Mouse (Mus musculus) MEL (cell line): ENCODE results near the gene Psmb9. TPM values are rescaled to one million over a fixed set of nuclear protein-coding genes. Genes with fewer than 3 reads are reported as not detected.

Experiments used
- DNase-seq: peaks from one replicate; pipeline ENCODE4 v3.0.0; 2011; ENCODE audit warnings: low read depth, low spot score
- H3K27ac ChIP-seq: 2 replicates; pipeline ENCODE4 v1.5.1; 2012; ENCODE audit warnings: low read depth, mild to moderate bottlenecking, control low read depth, low read length, moderate library complexity; ENCODE audit not compliant: control insufficient read depth
- H3K27me3 ChIP-seq, 2 experiments: fragments of 150-350 bp in 1 of 2; sonication (generic) in 1 of 2; 2 replicates each; pipeline ENCODE4 v1.6.1; 2012; ENCODE audit warnings: low read length in 2 of 2, mild to moderate bottlenecking in 2 of 2, improper control_type of control experiment in 1 of 2, moderate library complexity in 1 of 2; ENCODE audit not compliant: insufficient read depth in 2 of 2, control insufficient read depth in 1 of 2
- H3K36me3 ChIP-seq, 2 experiments: 2 replicates each; pipeline ENCODE4 v1.6.1; 2012 to 2014; ENCODE audit warnings: low read length in 2 of 2, improper control_type of control experiment in 1 of 2, inconsistent platforms in 1 of 2, mild to moderate bottlenecking in 1 of 2; ENCODE audit not compliant: insufficient read depth in 2 of 2, control insufficient read depth in 1 of 2
- H3K4me1 ChIP-seq, 2 experiments: fragments of 150-350 bp in 1 of 2; sonication (generic) in 1 of 2; 2 replicates each; pipeline ENCODE4 v1.6.1; 2012; ENCODE audit warnings: low read length in 2 of 2, improper control_type of control experiment in 1 of 2, mild to moderate bottlenecking in 1 of 2; ENCODE audit not compliant: insufficient read depth in 2 of 2, control insufficient read depth in 1 of 2
- H3K4me3 ChIP-seq, 2 experiments: fragments of 150-350 bp in 1 of 2; sonication (generic) in 1 of 2; 2 replicates each; pipeline ENCODE4 v1.5.1; 2012; ENCODE audit warnings: low read depth in 2 of 2, low read length in 2 of 2, mild to moderate bottlenecking in 2 of 2, moderate library complexity in 2 of 2, control low read depth in 1 of 2, improper control_type of control experiment in 1 of 2; ENCODE audit not compliant: control insufficient read depth in 1 of 2, insufficient read depth in 1 of 2
- H3K79me2 ChIP-seq: 2 replicates; pipeline ENCODE4 v1.6.1; 2012; ENCODE audit warnings: mild to moderate bottlenecking, low read length, moderate library complexity; ENCODE audit not compliant: control insufficient read depth, poor library complexity, insufficient read depth
- H3K9ac ChIP-seq: 2 replicates; pipeline ENCODE4 v1.6.1; 2012; ENCODE audit warnings: low read depth, mild to moderate bottlenecking, control low read depth, low read length, moderate library complexity; ENCODE audit not compliant: control insufficient read depth, poor library complexity, severe bottlenecking
- H3K9me3 ChIP-seq: fragments of 150-350 bp; sonication (generic); replicated peaks from 2 replicates; pipeline ENCODE4 v1.6.1; 2012; ENCODE audit warnings: mild to moderate bottlenecking, low read length, improper control_type of control experiment, moderate library complexity; ENCODE audit not compliant: insufficient read depth
- CHD1 ChIP-seq: IDR thresholded peaks from 2 replicates; pipeline ENCODE4 v1.6.1; 2012; ENCODE audit warnings: low read depth, mild to moderate bottlenecking, inconsistent platforms, low read length, improper control_type of control experiment
- CTCF ChIP-seq, 3 experiments: IDR thresholded peaks in 2 of 3; conservative IDR thresholded peaks in 1 of 3; 2 replicates each; pipeline ENCODE4 v1.5.1; 2011 to 2012; ENCODE audit warnings: low read length in 3 of 3, low read depth in 2 of 3, mild to moderate bottlenecking in 2 of 3, improper control_type of control experiment in 1 of 3, inconsistent platforms in 1 of 3, mixed read lengths in 1 of 3, moderate library complexity in 1 of 3; ENCODE audit not compliant: control insufficient read depth in 1 of 3, insufficient read depth in 1 of 3, poor library complexity in 1 of 3, severe bottlenecking in 1 of 3
- ETS1 ChIP-seq: IDR thresholded peaks from 2 replicates; pipeline ENCODE4 v1.6.1; 2012; ENCODE audit warnings: low read depth, mild to moderate bottlenecking, inconsistent platforms, low read length, improper control_type of control experiment, moderate library complexity
- HCFC1 ChIP-seq: IDR thresholded peaks from 2 replicates; pipeline ENCODE4 v1.6.1; 2012; ENCODE audit warnings: low read depth, mild to moderate bottlenecking, inconsistent platforms, low read length, improper control_type of control experiment, moderate library complexity
- JUND ChIP-seq: IDR thresholded peaks from 2 replicates; pipeline ENCODE4 v1.6.1; 2011; ENCODE audit warnings: low read depth, mild to moderate bottlenecking, improper control_type of control experiment, low read length
- MAX ChIP-seq: IDR thresholded peaks from 2 replicates; pipeline ENCODE4 v1.6.1; 2011; ENCODE audit warnings: low read length, improper control_type of control experiment
- MAZ ChIP-seq: IDR thresholded peaks from 2 replicates; pipeline ENCODE4 v1.6.1; 2012; ENCODE audit warnings: low read depth, mild to moderate bottlenecking, inconsistent platforms, low read length, improper control_type of control experiment
- MEF2A ChIP-seq: IDR thresholded peaks from 2 replicates; pipeline ENCODE4 v1.6.1; 2014; ENCODE audit warnings: low read depth, mild to moderate bottlenecking, inconsistent platforms, low read length, improper control_type of control experiment; ENCODE audit not compliant: poor library complexity, insufficient replicate concordance, severe bottlenecking; ENCODE audit errors: extremely low read depth
- NELFE ChIP-seq: IDR thresholded peaks from 2 replicates; pipeline ENCODE4 v1.6.1; 2011; ENCODE audit warnings: low read depth, low read length, improper control_type of control experiment
- POLR2A ChIP-seq, 2 experiments: IDR thresholded peaks; 2 replicates each; pipeline ENCODE4 v1.6.1; 2011 to 2012; ENCODE audit warnings: low read length in 2 of 2, mild to moderate bottlenecking in 2 of 2, control low read depth in 1 of 2, improper control_type of control experiment in 1 of 2, low read depth in 1 of 2, moderate library complexity in 1 of 2; ENCODE audit not compliant: control insufficient read depth in 1 of 2, insufficient read depth in 1 of 2, poor library complexity in 1 of 2
- POLR2AphosphoS5 ChIP-seq: IDR thresholded peaks from 2 replicates; pipeline ENCODE4 v1.6.1; 2012; ENCODE audit warnings: low read depth, borderline replicate concordance, mild to moderate bottlenecking, inconsistent platforms, low read length, moderate library complexity, mixed read lengths
- RAD21 ChIP-seq: IDR thresholded peaks from 2 replicates; pipeline ENCODE4 v1.6.1; 2011; ENCODE audit warnings: mild to moderate bottlenecking, low read depth, low read length, improper control_type of control experiment
- SIN3A ChIP-seq: IDR thresholded peaks from 2 replicates; pipeline ENCODE4 v1.6.1; 2012; ENCODE audit warnings: low read length, improper control_type of control experiment, inconsistent platforms
- SMC3 ChIP-seq: IDR thresholded peaks from 2 replicates; pipeline ENCODE4 v1.6.1; 2011; ENCODE audit warnings: low read depth, low read length, improper control_type of control experiment
- TBP ChIP-seq: IDR thresholded peaks from 2 replicates; pipeline ENCODE4 v1.8.0; 2011; ENCODE audit warnings: low read depth, low read length, improper control_type of control experiment
- UBTF ChIP-seq: IDR thresholded peaks from 2 replicates; pipeline ENCODE4 v1.6.1; 2012; ENCODE audit warnings: low read depth, mild to moderate bottlenecking, inconsistent platforms, low read length, improper control_type of control experiment, moderate library complexity, borderline replicate concordance; ENCODE audit not compliant: insufficient read depth
- ZC3H11A ChIP-seq: IDR thresholded peaks from 2 replicates; pipeline ENCODE4 v1.6.1; 2012; ENCODE audit warnings: low read depth, mild to moderate bottlenecking, inconsistent platforms, low read length, improper control_type of control experiment
- ZKSCAN1 ChIP-seq: IDR thresholded peaks from 2 replicates; pipeline ENCODE4 v1.6.1; 2012; ENCODE audit warnings: low read depth, mild to moderate bottlenecking, inconsistent platforms, low read length, improper control_type of control experiment, moderate library complexity
- ZMIZ1 ChIP-seq: IDR thresholded peaks from 2 replicates; pipeline ENCODE4 v1.6.1; 2012; ENCODE audit warnings: low read depth, mild to moderate bottlenecking, inconsistent platforms, low read length, improper control_type of control experiment, moderate library complexity
- polyA plus RNA-seq, 2 experiments: library from polyadenylated mRNA; stranded (reverse) in 1 of 2; unstranded in 1 of 2; fragments of >175 nt in 1 of 2; fragments of >200 nt in 1 of 2; gene quantifications; 2 replicates each; pipeline versions ENCODE4 v1.2.1 to v1.2.4; 2012; ENCODE audit warnings: low replicate concordance in 2 of 2, low read depth in 1 of 2; ENCODE audit not compliant: insufficient read length in 2 of 2, insufficient read depth in 1 of 2, missing spikeins in 1 of 2
- total RNA-seq: library from RNA; depleted of rRNA; stranded (reverse); fragments of 300-350 nt; gene quantifications from 2 replicates; pipeline ENCODE4 v1.2.3, GENCODE M21; 2012

Psmb9 gene
- total and polyA plus RNA-seq, 3 experiments = 14.7 to 24.9 TPM; not detected in 1

DNA sequence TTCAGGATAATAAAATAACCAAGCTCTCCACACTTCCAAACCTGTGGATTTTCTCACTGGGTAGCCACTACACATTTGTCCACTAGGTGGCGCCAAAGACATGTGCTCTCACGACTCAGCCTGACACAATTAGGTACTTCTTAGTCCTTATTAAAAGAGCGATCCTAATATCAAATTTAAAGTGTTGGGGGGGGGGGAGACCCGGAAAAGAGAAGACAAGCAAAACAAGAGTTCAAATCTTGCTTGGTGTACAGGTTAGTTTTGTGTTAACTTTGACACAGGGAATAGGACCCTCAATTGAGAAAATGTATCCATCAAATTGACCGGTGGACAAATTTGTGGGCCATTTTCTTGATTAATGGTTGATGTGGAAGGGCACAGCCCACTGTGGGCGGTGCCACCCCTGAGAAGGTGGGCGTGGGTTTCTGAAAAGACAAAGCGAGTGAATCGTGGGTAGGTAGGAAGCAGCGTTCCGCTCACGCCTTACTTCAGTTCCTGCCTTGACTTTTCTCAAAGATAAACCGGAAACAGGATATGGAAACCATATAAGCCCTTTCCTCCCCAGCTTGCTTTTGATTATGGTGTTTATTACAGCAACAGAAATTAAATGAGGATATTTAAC is 16.6 kb downstream of the Psmb9 start (continued):
- TF ChIP-seq MAX = no peak; the same call in 1 of the 2 replicates
- TF ChIP-seq SMC3 = peak; percentile 95
- peak in 1 of 2 experiments; percentile 66; a peak in 2 of 4 replicates for TF ChIP-seq POLR2A (IDR thresholded peaks at IDR 0.05; ENCODE audit: control insufficient read depth in 1 of 2, insufficient read depth in 1 of 2, low read depth in 1 of 2, low read length in 2 of 2, poor library complexity in 1 of 2)
- TF ChIP-seq CHD1 = no peak

DNA sequence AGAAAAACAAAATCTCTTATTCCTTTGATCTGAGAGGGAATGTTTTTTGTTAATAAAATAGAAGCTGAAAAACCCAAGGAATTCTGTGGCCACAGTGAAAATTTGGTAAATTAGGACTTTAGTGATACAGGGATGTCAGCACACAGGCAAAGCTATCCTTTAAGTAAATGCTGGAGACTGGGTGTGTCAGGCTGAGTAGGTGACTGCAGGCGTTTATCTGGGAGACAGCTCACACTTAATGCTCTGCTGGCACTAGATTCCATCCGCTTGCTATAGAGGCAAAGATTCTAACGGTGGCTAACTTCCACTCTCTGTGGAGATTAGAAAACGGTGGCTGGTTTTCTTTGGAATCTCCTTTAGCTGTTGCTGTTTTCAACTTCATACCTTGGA is 17.1 kb downstream of the Psmb9 start:
- Histone ChIP-seq H3K9me3 (no peaks in the 10 kb centered on the region), H3K4me3 (no peak overlapping the region), H3K9ac (no peak overlapping the region), H3K36me3 (peaks cover 0 to 3% of the 10 kb centered on the region in 2 experiments; a peak in 2 of 4 replicates), H3K79me2 (no peaks in the 10 kb centered on the region), H3K27me3 (no peaks in the 10 kb centered on the region), H3K27ac (no peak overlapping the region; the same call in 1 of the 2 replicates), H3K4me1 (0 out of 4 replicates have a peak, but pooled peaks cover 0 to 3% of the 10 kb centered on the region in 2 experiments)
- TF ChIP-seq CHD1 (no peak), MAZ (no peak), RAD21 (no peak), NELFE (no peak), JUND (no peak), POLR2A (IDR thresholded peaks at IDR 0.05; ENCODE audit: control insufficient read depth in 1 of 2, insufficient read depth in 1 of 2, low read depth in 1 of 2, low read length in 2 of 2, poor library complexity in 1 of 2) (no peak), POLR2AphosphoS5 (no peak), MAX (no peak), ZMIZ1 (no peak), HCFC1 (no peak), ETS1 (no peak), MEF2A (no peak), ZKSCAN1 (no peak), UBTF (no peak)
- no peak for DNase-seq

DNA sequence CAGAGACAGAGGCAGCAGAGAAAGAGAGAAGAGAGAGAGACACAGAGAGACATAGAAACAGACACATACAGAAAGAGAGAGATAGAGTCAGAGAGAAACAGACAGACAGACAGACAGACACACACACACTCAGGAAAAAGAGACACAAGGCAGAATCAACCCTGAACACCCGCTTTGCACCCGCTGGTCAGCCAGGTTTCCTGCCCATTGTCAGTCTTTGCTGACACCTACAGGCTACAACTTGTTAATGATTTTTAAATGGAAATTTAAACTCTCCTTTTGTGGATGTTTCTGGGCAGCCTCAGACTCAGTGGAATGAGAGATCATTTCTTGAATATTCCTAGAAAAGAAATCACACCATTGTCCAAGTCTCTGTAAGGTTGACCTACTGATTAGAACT is 18.3 kb downstream of the Psmb9 start:
- Histone ChIP-seq H3K9me3 (no peaks in the 10 kb centered on the region), H3K4me1 (peaks cover 2 to 6% of the 10 kb centered on the region in 2 experiments; a peak in 3 of 4 replicates), H3K27ac (no peak overlapping the region), H3K4me3 (no peak overlapping the region), H3K36me3 (peaks cover 0 to 3% of the 10 kb centered on the region in 2 experiments; a peak in 2 of 4 replicates), H3K27me3 (no peaks in the 10 kb centered on the region), H3K9ac (no peak overlapping the region), H3K79me2 (no peaks in the 10 kb centered on the region)
- DNase-seq = peak; percentile 85
- TF ChIP-seq NELFE = no peak
- peak; percentile 86 for TF ChIP-seq SMC3
- no peak for TF ChIP-seq TBP
- peak; percentile 88 for TF ChIP-seq RAD21
- peak; percentile 42 to 86 (median 74) for TF ChIP-seq CTCF (IDR thresholded peaks at IDR 0.05 in 2 of 3, conservative IDR thresholded peaks at IDR 0.05 in 1 of 3; ENCODE audit: control insufficient read depth in 1 of 3, insufficient read depth in 1 of 3, low read depth in 2 of 3, low read length in 3 of 3, poor library complexity in 1 of 3, severe bottlenecking in 1 of 3)
- TF ChIP-seq MAZ = no peak
- peak; percentile 60; the same call in 1 of the 2 replicates for TF ChIP-seq SIN3A
- TF ChIP-seq JUND = peak; percentile 33; the same call in 1 of the 2 replicates
- no peak for TF ChIP-seq UBTF
- peak; percentile 92 for TF ChIP-seq ZC3H11A
